In genomic region chr11:96776068-96776467, GRCm38 (mm10) we compare ENCODE assay signal across 9 mouse cellular contexts. TPM values are rescaled to one million over a fixed set of nuclear protein-coding genes. Genes with fewer than 3 reads are reported as not detected.
DNase-seq lines count a peak whose midpoint lies in the region; ATAC-seq lines count a peak whose summit lies in the region.
"Had no signal": no experiment of that assay in that cellular context is flagged by ENCODE, and none has a peak within 500 bp of the region (broad histone marks: within the 10 kb centered on the region; RNA-seq: fewer than 3 reads in every experiment).

No protein-coding gene starts in this region.

- H3K4me2 ChIP-seq in liver, embryonic 11.5 days = peak overlapping the region; percentile 89
- peak overlapping the region; percentile 55 for H3K4me2 ChIP-seq in embryonic facial prominence, embryonic 11.5 days (ENCODE audit: low read depth, low read length)
- peak overlapping the region; percentile 60 for H3K4me2 ChIP-seq in intestine, embryonic 14.5 days (ENCODE audit: low read length)
- peak overlapping the region; percentile 90 for H3K4me2 ChIP-seq in neural tube, embryonic 13.5 days

- H3K4me3 ChIP-seq in liver, embryonic 11.5 days (ENCODE audit: low read depth, low read length) = no peak overlapping the region
- no peak overlapping the region for H3K4me3 ChIP-seq in embryonic facial prominence, embryonic 11.5 days (ENCODE audit: low read depth, low read length)
- 0 out of 2 replicates have a peak overlapping the region, but pooled peaks have one; percentile 62 for H3K4me3 ChIP-seq in intestine, embryonic 14.5 days (ENCODE audit: low read depth, low read length)
- peak overlapping the region; percentile 59 for H3K4me3 ChIP-seq in neural tube, embryonic 13.5 days

- peaks cover 7% of the 10 kb centered on the region; the same call in 1 of the 2 replicates for H3K4me1 ChIP-seq in liver, embryonic 11.5 days (replicated peaks; ENCODE audit: control insufficient read depth, insufficient read depth, low read length)
- peaks cover 5% of the 10 kb centered on the region for H3K4me1 ChIP-seq in embryonic facial prominence, embryonic 11.5 days (ENCODE audit: control insufficient read depth, insufficient read depth, low read length)
- H3K4me1 ChIP-seq in intestine, embryonic 14.5 days (replicated peaks; ENCODE audit: control insufficient read depth, insufficient read depth, low read length) = no peaks in the 10 kb centered on the region; the same call in 1 of the 2 replicates
- peaks cover 43% of the 10 kb centered on the region for H3K4me1 ChIP-seq in neural tube, embryonic 13.5 days (replicated peaks)

- H3K27me3 ChIP-seq in liver, embryonic 11.5 days (replicated peaks; ENCODE audit: control insufficient read depth, insufficient read depth, low read length) = no peaks in the 10 kb centered on the region
- H3K27me3 ChIP-seq in embryonic facial prominence, embryonic 11.5 days (ENCODE audit: control insufficient read depth, insufficient read depth, low read length) = no peaks in the 10 kb centered on the region
- no peaks in the 10 kb centered on the region for H3K27me3 ChIP-seq in intestine, embryonic 14.5 days (replicated peaks; ENCODE audit: control insufficient read depth, insufficient read depth, low read length)
- H3K27me3 ChIP-seq in neural tube, embryonic 13.5 days = no peaks in the 10 kb centered on the region

- H3K27ac ChIP-seq in liver, embryonic 11.5 days (ENCODE audit: low read depth, low read length) = no peak overlapping the region
- H3K27ac ChIP-seq in embryonic facial prominence, embryonic 11.5 days (replicated peaks; ENCODE audit: low read depth, low read length) = no peak overlapping the region
- no peak overlapping the region for H3K27ac ChIP-seq in intestine, embryonic 14.5 days (ENCODE audit: low read depth)
- H3K27ac ChIP-seq in neural tube, embryonic 13.5 days (replicated peaks) = peak overlapping the region; percentile 90

- WGBS in liver, embryonic 11.5 days = 52% methylated on average over 3 of the region's 3 CpGs
- WGBS in embryonic facial prominence, embryonic 11.5 days = 48% methylated on average over 3 of the region's 3 CpGs
- WGBS in intestine, embryonic 14.5 days = 43% methylated on average over 3 of the region's 3 CpGs
- WGBS in neural tube, embryonic 13.5 days = 24% methylated on average over 3 of the region's 3 CpGs

- no peak for ATAC-seq in liver, embryonic 11.5 days (replicated peaks; ENCODE audit: low FRiP score)
- no peak for ATAC-seq in embryonic facial prominence, embryonic 11.5 days (replicated peaks; ENCODE audit: insufficient number of reproducible peaks, low FRiP score, low TSS enrichment, low read depth)
- no peak for ATAC-seq in intestine, embryonic 14.5 days (replicated peaks; ENCODE audit: low FRiP score, low TSS enrichment, low read depth)
- no peak for ATAC-seq in neural tube, embryonic 13.5 days (ENCODE audit: low read depth)

- no peak overlapping the region for H3K9ac ChIP-seq in liver, embryonic 11.5 days (ENCODE audit: low read depth, low read length)
- H3K9ac ChIP-seq in embryonic facial prominence, embryonic 11.5 days (replicated peaks; ENCODE audit: low read length) = no peak overlapping the region; the same call in 1 of the 2 replicates
- no peak overlapping the region; the same call in 1 of the 2 replicates for H3K9ac ChIP-seq in intestine, embryonic 14.5 days (ENCODE audit: low read length)
- H3K9ac ChIP-seq in neural tube, embryonic 13.5 days = peak overlapping the region; percentile 78

- no peaks in the 10 kb centered on the region for H3K9me3 ChIP-seq in liver, embryonic 11.5 days (ENCODE audit: control insufficient read depth, low read length)
- H3K9me3 ChIP-seq in embryonic facial prominence, embryonic 11.5 days (replicated peaks; ENCODE audit: control insufficient read depth, low read length) = no peaks in the 10 kb centered on the region
- no peaks in the 10 kb centered on the region for H3K9me3 ChIP-seq in intestine, embryonic 14.5 days (ENCODE audit: control insufficient read depth, low read length)
- H3K9me3 ChIP-seq in neural tube, embryonic 13.5 days = no peaks in the 10 kb centered on the region
- H3K9me3 ChIP-seq: heart, embryonic 10.5 days had no signal

- no peaks in the 10 kb centered on the region for H3K36me3 ChIP-seq in liver, embryonic 11.5 days (ENCODE audit: control insufficient read depth, insufficient read depth, low read length)
- H3K36me3 ChIP-seq in embryonic facial prominence, embryonic 11.5 days (replicated peaks; ENCODE audit: control insufficient read depth, insufficient read depth, low read depth, low read length) = no peaks in the 10 kb centered on the region
- peaks cover 31% of the 10 kb centered on the region for H3K36me3 ChIP-seq in intestine, embryonic 14.5 days (ENCODE audit: control insufficient read depth, insufficient read depth, low read length)
- H3K36me3 ChIP-seq in neural tube, embryonic 13.5 days = peaks cover 27% of the 10 kb centered on the region

- no peak for DNase-seq in liver, embryonic 11.5 days (ENCODE audit: low spot score)
- DNase-seq in liver = no peak
- no peak for DNase-seq in embryonic facial prominence, embryonic 11.5 days (ENCODE audit: low spot score)
- no peak for DNase-seq in intestine, embryonic 14.5 days (ENCODE audit: low spot score)
- no peak for DNase-seq in right cerebral cortex, postnatal 4 days
- no peak for DNase-seq in right cerebral cortex, postnatal 25 days
- no peak for DNase-seq in spleen, postnatal 36 days (ENCODE audit: low spot score in 2 of 2)

RNA-seq across cellular contexts. Expression of gene Snx11, which starts 1.3 kb away (rescaled TPM):
- polyA plus RNA-seq in liver, embryonic 11.5 days (2014; fragmentation: Nextera tagmentation; extraction: Ambion mirVana) = 10.5 and 12.0 TPM in 2 replicates
- polyA plus RNA-seq in embryonic facial prominence, embryonic 11.5 days (2014; fragmentation: Nextera tagmentation; extraction: Ambion mirVana) = 9.8 and 10.4 TPM in 2 replicates
- 8.0 and 9.2 TPM in 2 replicates for polyA plus RNA-seq in intestine, embryonic 14.5 days (2014; fragmentation: Nextera tagmentation; extraction: Ambion mirVana)
- polyA plus RNA-seq in neural tube, embryonic 13.5 days (2015; fragmentation: Nextera tagmentation; extraction: Ambion mirVana) = 78.0 and 84.2 TPM in 2 replicates

RNA-seq across cellular contexts. Expression of gene Cbx1, which starts 12.9 kb away (rescaled TPM):
- 76.7 and 82.0 TPM in 2 replicates for polyA plus RNA-seq in liver, embryonic 11.5 days (2014; fragmentation: Nextera tagmentation; extraction: Ambion mirVana)
- polyA plus RNA-seq in embryonic facial prominence, embryonic 11.5 days (2014; fragmentation: Nextera tagmentation; extraction: Ambion mirVana) = 160 and 179 TPM in 2 replicates
- polyA plus RNA-seq in intestine, embryonic 14.5 days (2014; fragmentation: Nextera tagmentation; extraction: Ambion mirVana) = 87.8 and 101 TPM in 2 replicates
- polyA plus RNA-seq in neural tube, embryonic 13.5 days (2015; fragmentation: Nextera tagmentation; extraction: Ambion mirVana) = 91.6 and 95.1 TPM in 2 replicates

RNA-seq across cellular contexts. Expression of gene Nfe2l1, which starts 53.7 kb away (rescaled TPM):
- polyA plus RNA-seq in liver, embryonic 11.5 days (2014; fragmentation: Nextera tagmentation; extraction: Ambion mirVana) = 27.6 and 28.9 TPM in 2 replicates
- polyA plus RNA-seq in embryonic facial prominence, embryonic 11.5 days (2014; fragmentation: Nextera tagmentation; extraction: Ambion mirVana) = 30.3 and 32.5 TPM in 2 replicates
- 36.0 and 36.7 TPM in 2 replicates for polyA plus RNA-seq in intestine, embryonic 14.5 days (2014; fragmentation: Nextera tagmentation; extraction: Ambion mirVana)
- polyA plus RNA-seq in neural tube, embryonic 13.5 days (2015; fragmentation: Nextera tagmentation; extraction: Ambion mirVana) = 66.2 and 66.5 TPM in 2 replicates

Comparison
In these comparisons a context has a peak if more than half of its experiments do, and no peak if none do; other contexts are left out.
1. H3K4me3 ChIP-seq: peak in intestine, embryonic 14.5 days (single experiment) and neural tube, embryonic 13.5 days (single experiment); none in liver, embryonic 11.5 days (single experiment) and embryonic facial prominence, embryonic 11.5 days (single experiment).
2. Peak in every context shown above with its lines, with median percentiles within 50 percentile points of each other: H3K4me2 ChIP-seq.